Mouse (Mus musculus) cerebellum, adult (tissue): ENCODE measurements around the gene Mgat4c.
A peak's percentile ranks its signal among the peaks of the same experiment; 100 is the strongest.
"Not testable (repeated sequence)": the region's sequence is repeated elsewhere in the genome, so short reads cannot be mapped to it uniquely, and the experiment has no call there.

Source experiments
- ATAC-seq: cut with Nextera tagmentation; 2 replicates; pipeline ENCODE4 v1.9.2; 2017; ENCODE audit warnings: mild to moderate bottlenecking, moderate library complexity, mixed read lengths; ENCODE audit not compliant: insufficient number of reproducible peaks, low FRiP score, low TSS enrichment

Gene Mgat4c

DNA sequence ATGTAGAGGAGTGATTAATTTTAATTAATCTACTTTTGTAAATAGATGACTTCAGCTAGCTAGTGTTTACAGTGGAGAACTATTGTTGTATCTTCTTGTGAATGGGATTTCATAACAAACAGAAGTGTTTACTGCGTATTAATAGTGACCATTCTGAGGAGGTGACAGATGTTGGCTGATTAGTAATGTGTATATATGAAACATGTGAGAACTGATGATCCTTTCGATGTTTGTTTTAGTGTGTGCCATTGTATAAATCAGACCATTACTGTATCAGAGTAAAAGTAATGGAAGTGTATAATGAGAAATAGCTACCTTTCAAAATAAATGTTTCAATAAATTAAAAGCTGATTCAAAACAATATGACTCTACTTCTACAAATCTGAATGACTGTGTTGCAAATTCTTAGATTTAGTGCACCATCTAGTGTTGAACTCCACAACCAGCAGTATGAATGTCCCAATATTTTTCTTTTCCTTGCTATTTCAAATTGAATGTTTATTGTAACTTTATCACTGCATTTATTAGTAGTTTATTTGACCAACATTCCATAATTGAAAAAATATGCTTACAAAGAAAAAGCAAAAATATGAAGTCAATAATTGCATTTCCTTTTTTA is 736.5 kb downstream of the Mgat4c start:
- ATAC-seq, result no peak

GRCm38 (mm10) chr10:102435048-102435447 is 753.8 kb downstream of the Mgat4c start:
- ATAC-seq, result peak; percentile 74; the same call in 1 of the 2 replicates

- ATAC-seq, result not testable (repeated sequence)
Measured at GRCm38 (mm10) chr10:102435467-102435866, 754.2 kb downstream of the Mgat4c start.
